Mouse (Mus musculus): ENCODE measurements around the gene Sorcs1.
A peak's percentile ranks its signal among the peaks of the same experiment; 100 is the strongest.

Gene Sorcs1

DNA sequence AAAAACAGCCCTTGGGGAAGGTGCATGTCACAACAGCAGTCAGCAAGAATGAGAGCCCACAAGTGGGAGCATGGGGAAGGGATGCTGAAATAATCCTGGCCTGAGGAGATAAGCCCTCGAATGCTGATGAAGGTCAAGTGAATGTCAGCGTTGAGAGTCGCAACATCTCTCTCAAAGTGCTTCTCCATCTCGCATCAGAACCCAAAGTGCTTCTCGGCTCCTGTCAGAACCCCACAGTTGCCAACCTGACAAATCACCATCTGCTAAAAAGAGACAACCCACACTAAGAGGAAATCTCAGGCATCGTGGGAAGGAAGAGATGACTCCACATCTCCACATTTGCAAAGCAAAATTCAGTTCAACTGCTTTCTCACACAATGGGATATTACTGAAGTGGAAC lies 119.7 kb downstream of the Sorcs1 start:
- no peak for DNase-seq

- DNase-seq: no peak
Observed at GRCm38 (mm10) chr19:50534031-50534430, 144.4 kb downstream of the Sorcs1 start.

- DNase-seq: no peak
Observed at GRCm38 (mm10) chr19:50527835-50528234, 150.6 kb downstream of the Sorcs1 start.

DNA sequence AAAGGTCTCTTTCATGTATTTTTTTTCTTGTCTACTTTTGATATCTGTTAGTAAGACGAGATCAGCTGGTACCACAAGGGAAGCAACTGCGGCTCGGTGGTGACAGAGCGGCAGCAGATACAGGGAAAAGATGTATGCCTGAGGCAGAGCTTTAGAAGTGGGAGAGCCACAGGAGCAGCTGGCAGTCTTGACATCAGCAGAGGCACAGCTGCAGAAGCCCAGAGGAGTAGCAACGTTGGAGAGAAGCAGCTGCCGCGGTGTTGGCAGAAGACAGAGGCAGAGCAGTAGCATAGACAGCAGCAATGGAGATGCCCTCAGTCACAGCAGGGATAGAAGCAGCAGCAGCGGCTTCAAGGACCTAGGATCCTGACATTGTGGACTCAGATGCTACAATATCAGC lies 152.4 kb downstream of the Sorcs1 start:
- no peak for DNase-seq

DNA sequence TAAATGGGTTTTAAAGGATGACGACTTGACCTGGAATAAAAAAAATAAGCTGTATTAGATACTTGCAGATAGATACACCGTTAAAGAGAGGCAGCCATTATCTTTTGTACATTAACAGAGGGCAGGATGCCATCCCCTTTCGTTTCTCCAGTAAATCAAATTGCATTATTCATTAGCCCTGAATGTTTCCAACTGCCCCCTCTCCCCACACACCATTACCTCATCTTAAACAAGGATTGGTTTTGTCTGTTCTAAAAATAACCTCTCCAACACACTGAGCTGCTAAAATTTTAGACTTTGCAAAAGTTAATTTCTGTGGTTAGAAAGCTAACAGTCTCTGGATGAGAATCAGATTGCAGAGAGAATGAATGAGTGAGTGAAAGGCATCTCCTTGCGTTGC lies 156.5 kb downstream of the Sorcs1 start:
- DNase-seq: no peak

- no peak for DNase-seq
Observed at GRCm38 (mm10) chr19:50515059-50515673, 163.3 kb downstream of the Sorcs1 start.

DNA sequence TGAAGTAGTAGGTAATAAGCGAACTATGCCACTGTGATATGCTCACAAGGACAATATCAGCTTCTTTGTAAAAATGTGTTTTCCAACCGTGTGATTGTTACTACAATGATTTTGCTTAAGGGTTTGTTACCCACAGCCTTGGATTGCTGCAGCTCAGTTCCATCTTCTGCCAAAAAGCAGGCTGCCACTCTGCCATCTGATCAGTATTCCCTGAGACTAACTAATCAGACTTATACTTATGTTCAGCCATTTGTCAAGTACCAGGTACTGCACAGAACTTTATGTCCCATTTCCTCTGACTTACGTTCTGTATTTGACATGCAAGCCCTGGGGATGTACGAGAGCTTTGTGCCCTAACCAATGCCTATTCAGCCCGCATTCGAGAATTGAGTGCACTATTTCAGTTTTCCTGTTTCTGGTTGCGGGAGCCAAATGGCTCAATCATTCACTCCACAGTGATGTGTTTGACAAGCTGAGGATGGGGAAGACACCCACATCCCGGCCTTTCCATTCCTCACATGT lies 164.1 kb downstream of the Sorcs1 start:
- DNase-seq: no peak

DNA sequence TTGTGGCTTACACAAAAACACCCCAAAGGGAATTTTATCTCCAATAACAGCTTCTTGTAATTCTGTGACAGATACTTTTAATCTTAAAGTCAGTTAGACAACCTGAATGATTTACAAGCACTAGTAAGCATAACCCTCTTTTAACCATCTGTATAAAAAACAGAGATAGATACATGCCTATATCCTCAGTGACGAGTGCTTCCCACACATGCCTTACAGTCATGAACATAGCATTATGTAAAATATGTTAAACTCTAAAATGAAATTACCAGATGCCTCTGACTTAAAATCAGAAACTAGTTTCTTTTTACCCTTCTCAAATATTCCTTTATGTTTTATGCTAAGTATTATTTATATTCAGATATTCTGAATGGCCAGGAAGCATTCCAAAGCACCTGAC lies 175.6 kb downstream of the Sorcs1 start:
- DNase-seq: no peak

DNA sequence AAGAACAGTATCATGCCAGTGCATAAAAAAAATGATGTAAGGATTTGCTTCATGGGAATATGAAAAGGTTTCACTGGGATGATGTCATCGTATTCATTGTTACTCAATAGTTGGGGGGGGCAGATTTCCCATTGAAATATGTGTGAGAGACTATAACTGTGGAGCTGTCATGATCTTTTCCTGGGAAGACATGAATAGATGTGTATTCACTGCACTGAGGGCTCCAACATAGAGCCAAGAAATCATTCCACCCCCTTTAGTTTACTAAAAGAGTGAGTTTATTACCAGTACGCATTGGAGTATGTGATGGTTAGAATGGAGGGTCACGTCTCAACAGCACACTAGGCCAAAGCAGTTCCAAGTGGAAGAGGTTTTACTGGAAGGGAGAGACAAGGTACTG lies 187.3 kb downstream of the Sorcs1 start:
- no peak for DNase-seq

GRCm38 (mm10) chr19:50490721-50491120 lies 187.7 kb downstream of the Sorcs1 start:
- DNase-seq: no peak

- DNase-seq: no peak
Observed at GRCm38 (mm10) chr19:50489786-50490185, 188.7 kb downstream of the Sorcs1 start.

DNA sequence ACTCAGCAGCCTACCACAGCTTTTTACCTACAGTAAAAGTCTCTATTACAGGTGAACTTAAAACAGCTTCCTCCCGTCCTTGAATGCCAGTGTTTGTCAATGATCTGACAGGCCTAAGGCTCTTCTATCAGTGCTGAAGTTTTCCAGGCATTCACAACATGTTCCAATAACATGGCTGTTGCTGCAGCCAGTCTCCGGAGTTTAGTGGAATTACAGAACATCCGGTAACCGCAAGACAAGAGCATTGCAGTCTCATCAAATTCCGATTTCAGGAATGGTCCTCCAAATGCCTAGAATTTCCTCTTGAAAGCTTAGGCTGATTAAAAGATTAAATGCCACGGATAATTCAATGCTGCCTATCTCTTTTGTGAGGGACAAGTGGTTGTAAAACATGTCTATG lies 190.0 kb downstream of the Sorcs1 start:
- DNase-seq: no peak

GRCm38 (mm10) chr19:50487768-50488167 lies 190.7 kb downstream of the Sorcs1 start:
- DNase-seq: no peak

GRCm38 (mm10) chr19:50486345-50486744 lies 192.1 kb downstream of the Sorcs1 start:
- no peak for DNase-seq

- DNase-seq: no peak
Observed at GRCm38 (mm10) chr19:50476774-50477173, 201.7 kb downstream of the Sorcs1 start.

DNA sequence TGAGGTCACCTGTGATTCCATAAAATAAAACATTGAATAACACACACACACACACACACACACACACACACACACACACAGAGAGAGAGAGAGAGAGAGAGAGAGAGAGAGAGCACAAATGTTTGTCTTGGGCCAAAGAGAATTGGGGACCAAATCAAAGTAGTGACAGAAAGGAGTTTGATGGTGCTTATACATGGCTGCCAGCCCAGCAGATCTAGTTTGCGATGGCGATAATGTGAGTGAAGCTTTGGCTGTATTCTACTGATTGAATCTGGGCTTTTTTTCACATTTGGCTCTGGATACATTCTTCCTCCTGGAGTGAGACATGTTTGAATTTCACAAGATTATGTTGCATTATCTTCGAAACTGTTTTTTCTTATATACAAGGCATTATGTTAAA lies 209.9 kb downstream of the Sorcs1 start:
- DNase-seq: no peak

GRCm38 (mm10) chr19:50464811-50465210 lies 213.6 kb downstream of the Sorcs1 start:
- no peak for DNase-seq

- no peak for DNase-seq
Observed at GRCm38 (mm10) chr19:50458581-50458980, 219.9 kb downstream of the Sorcs1 start.

GRCm38 (mm10) chr19:50457275-50457892 lies 221.1 kb downstream of the Sorcs1 start:
- DNase-seq: no peak

DNA sequence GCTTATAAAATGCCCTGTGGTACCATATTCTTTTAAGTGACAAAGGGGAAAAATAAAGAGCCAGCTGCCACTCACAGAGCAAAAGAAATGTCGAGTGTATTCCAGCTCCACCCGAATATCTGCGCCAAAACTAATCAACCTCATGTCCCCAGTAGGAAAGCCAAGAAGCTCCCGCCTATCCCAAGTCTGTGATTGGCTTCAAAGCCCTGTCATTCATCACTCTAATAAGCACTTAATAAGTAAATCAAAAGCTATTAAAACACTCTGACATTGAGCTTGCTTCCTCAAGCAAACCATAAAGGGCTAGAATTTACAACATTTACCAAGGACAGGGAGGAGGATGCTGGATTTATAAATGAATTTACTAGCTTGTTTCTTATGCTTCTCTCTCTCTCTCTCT lies 237.3 kb downstream of the Sorcs1 start:
- no peak for DNase-seq

DNA sequence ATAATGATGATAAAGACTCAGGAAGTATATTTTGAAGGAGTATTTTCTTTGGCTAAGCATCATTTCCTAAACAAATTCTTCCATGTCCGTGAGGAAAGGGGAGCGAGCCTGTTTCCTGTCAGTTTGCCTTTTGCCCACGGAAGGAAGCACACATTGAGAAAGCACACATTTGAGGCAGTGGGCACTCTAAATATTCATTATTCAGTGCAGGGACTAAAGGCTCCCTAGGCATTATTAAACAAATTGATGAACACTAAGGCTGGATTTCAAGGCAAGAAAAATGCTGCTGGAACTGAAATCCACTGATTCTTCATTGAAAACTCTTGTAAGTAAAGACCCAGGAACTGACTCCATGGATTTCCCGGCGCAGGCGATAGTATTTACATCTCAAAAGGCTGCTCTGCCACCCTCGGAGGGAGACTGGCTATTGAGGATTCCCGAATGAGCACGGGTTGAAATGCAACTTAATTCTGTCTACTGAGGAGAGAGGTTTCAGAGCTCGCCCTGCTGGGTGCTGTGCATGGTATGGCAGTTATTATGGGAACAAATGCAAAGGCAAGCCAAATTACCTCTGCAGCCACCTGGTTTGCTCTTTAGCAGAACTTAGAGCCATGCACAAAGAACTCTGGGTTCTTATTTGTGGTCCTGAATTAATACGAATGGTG lies 238.1 kb downstream of the Sorcs1 start:
- DNase-seq: no peak

GRCm38 (mm10) chr19:50439464-50439881 lies 239.0 kb downstream of the Sorcs1 start:
- DNase-seq: no peak

DNA sequence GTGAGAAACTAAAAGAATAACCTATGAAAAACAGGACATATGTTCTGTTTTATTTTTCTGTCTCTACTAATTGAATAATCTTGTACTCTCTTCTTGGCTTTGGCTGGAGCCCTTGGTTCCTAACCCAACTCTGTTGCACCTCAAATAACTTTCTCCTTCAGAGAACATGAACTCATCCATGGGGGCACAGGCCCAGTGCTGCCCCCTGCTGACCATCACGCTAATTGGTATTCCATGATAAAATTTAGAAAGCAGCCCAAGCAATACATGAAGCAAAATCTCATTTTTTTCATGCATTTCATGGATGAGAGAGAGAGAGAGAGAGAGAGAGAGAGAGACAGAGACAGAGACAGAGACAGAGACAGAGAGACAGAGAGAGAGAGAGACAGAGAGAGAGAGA lies 255.5 kb downstream of the Sorcs1 start:
- peak in 1 of 2 experiments; percentile 16 for DNase-seq
